Mouse (Mus musculus) Muller cell, postnatal 12 days (primary cell): ENCODE measurements around the gene Dennd6b.
A peak's percentile ranks its signal among the peaks of the same experiment; 100 is the strongest.

Source experiments
- DNase-seq: peaks from one replicate; pipeline ENCODE4 v3.0.0-alpha.2; 2015; ENCODE audit errors: inconsistent ontology term

Gene Dennd6b

DNA sequence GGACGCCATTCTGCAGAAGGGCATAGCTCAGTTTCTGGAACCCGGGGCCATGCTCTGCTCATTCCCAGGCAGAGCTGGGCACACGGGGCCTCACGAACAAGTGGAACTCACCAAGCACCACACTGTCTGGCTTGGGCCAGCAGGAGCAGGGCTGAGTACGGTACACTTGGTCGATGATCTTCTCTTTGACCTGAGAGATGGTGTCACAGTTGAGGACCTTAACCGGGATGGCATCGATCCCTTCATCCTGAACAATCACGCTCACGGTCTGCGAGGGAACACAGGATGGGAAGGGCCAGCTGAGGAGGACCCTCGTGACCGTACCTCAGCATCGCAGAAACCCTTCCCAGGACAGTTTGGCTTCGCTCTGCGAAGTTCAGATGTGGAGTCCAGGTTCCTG is 37.8 kb downstream of the Dennd6b start:
- no peak for DNase-seq

DNA sequence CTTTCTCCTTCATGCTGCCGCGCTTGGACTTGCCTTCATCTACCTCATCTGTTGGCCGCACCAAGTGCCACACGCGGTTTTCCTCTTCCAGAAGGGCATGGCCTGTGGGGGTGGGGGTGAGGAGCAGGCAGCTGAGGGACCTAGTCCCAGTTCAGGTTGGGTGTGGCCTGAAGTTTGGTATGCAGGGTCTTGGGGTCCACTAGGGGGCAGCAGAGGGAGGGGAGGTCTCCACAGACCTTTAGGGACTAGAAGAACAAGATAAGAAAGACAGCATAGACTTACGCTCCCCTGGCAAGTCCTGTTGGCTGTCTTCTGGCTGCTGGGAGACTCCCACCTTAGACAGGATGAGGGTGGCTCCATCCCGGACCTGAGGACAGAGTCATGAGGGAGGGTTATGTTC is 38.3 kb downstream of the Dennd6b start:
- DNase-seq = peak; percentile 72

DNA sequence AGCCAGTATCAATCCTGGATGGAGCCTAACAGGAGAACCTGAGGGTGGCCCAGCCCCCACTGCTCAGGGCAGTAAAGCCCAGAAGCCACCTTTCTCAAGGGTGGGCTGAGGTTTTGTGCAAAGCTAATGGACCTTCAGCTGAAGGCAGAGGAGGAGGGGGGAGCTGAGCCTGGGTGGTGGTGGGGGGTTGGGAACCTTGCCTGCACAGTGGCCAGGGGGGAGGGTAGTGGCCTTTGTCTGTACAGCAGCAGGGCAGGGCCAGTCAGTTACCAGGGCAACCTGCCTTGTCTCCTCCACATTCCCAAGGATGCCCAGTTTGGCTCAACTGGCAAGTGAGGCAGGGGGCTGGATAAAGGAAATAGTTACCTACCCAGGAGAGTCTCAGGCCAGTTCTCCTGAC is 44.0 kb downstream of the Dennd6b start:
- DNase-seq = no peak

DNA sequence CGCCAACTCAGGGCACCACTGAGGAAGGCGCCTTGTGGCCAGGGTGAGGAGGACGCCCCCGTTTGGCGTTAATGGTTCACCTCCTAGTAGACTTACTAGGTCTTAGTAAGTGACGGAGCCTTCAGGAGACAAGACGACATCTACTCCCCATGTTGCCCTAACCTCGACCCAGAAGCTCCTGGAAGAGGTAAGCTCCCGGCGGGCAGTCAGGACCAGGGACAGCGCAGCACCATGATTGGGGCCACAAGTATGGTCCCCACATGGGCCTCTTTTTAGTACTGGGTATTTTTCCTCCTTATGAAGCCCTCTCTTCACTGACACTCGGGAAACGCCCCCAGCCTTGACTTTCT is 46.3 kb downstream of the Dennd6b start:
- DNase-seq = peak; percentile 68

DNA sequence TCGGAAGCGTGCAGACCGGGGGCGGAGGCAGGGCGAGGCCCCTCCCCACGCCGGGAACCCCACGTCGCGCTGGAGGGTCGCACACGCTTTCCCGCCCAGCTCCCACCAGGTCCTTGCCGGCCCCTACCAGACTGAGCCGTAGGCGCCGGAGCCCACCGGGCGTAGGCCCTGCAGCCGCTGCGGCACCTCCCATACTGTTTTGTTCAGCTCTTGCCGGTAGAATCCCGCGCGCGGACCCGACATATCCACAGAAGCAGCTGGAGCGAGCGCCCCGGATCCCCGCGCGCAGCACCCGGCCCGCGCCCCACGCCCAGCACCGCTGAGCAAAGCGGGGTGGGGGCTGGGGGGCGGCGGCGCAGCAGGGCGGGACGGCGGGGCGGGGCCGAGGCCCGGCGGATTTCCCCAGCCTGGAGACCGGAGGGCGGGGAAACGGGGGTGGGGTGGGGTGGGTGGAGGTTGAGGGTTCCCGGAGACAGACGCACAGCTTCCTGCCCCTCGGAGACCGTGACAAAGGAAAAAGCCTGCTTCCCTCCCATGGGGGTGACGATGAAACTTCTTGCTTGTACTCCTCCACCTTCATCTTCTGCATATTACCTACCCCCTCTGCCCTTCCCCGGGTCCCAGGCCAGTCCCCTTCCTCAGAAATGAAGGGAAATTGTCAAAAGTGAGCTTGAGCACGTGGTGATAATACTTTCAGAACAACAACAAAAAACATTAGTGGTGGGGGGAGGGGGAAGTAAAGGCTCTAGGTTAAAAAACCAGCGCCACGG is 46.8 kb downstream of the Dennd6b start, which contains the start of gene Mapk11:
Mapk11 (minus strand) TSS at position 358 of the 770 bp plus-strand sequence.
- DNase-seq = no peak

DNA sequence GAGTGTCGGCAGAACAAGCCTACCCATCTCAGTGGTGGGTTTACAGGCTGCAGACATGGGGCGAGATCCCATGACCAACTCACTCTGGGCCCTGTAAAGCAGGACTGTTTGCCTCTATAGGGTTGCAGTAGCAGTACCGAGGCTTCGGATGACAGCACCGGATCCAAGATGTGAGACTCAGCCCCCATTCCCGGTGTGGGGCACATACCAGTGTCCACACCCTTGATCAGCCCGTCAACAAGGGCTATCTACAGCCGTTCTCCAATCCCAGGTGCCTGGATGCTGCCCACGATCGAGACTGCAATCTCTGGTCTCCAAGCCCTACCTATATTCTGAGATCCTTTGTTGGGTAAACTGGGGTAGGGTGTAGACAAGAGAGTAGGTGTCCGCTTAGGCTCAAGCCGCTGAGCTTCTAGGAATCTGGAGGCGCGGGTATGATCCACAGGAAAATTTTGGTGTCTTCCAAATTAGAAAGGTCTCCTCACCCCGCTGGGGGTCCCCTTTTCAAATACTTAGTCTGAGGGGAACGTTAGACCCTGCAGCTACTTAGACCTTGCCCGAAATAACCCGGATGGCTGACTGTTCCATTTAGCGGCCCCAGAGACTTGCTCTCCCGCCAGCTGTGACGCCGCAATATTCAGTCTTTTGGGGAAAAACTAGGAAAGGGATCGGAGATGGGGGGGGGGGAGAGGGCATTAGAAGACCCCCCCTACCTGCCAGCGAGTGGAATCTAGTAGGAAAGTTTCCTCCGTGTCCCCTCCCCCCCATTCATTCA is 47.6 kb downstream of the Dennd6b start:
- DNase-seq = no peak

DNA sequence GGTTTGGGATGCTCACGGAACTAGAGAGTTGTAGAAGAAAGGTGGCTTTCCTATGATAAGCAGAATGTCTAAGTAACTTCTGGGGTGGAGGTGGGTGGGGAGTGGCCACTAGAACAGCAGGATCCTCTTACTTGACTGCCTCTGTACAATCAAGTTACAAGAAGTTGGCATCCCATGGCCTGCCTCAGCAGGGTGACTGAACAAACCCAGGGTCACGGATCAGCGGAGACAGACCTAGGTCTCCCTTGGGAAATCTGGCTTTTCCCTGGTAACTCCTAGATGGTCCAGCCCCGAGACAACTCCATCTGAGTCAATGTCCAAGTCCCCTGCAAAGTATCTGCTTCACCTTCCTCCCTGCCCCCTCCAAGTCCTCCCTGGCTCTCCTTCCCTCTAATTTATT is 48.4 kb downstream of the Dennd6b start:
- DNase-seq = no peak

DNA sequence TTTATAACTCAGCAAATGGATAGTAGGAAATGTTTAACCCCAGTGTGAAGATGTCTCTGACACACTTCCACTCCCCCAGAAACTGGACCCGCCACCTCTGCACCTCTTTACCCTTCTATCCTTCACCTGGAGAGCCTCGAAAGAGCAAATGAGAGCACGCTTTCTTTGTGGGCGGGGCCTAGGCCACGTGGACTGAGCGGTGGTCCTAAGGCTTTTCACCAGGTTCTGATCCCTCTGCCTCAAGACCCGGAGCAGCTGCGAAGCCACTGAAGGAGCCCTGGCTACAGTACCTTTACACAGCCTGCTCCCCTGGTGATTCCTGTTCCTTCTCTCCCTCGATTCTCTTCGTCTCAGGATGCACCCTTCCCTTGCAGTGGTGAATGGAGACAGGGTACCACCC is 48.8 kb downstream of the Dennd6b start:
- DNase-seq = no peak

DNA sequence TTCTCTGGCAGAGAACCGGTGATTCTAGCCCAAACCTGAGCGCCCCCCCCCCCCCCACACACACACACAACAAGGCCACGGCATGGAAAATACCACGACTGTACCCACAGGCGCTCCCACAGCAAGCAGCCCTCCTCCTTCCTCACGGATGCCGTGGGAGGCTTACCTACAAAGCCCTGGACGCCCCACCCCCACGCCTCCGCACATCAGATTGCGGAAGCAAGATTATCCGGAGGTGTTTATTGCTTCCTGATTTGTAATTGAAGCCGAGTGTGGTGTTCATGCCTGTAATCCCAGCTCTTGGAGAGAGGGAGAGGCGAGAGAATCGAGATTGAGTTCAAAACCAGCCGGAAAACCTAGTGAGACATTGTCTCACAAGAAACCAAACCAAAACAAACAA is 49.3 kb downstream of the Dennd6b start:
- no peak for DNase-seq

DNA sequence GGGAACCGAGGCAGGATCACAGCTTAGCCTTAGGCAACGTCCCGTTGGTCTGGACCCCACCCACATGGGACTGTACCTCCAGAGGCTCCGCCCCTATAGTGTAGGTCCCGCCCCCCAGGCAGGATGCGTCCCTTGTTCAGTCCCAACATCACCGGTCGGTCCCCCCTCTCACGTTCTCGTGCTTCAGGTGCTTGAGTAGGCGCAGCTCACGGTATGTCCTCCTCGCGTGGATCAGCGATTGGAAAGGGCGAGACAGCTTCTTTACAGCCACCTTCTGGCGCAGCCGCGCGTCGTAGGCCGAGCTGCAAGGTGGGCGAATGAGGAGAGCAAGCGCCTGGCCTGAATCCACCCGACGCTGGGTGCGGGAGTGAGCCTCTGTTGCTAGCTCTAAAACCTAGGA is 49.8 kb downstream of the Dennd6b start:
- DNase-seq = peak; percentile 36

DNA sequence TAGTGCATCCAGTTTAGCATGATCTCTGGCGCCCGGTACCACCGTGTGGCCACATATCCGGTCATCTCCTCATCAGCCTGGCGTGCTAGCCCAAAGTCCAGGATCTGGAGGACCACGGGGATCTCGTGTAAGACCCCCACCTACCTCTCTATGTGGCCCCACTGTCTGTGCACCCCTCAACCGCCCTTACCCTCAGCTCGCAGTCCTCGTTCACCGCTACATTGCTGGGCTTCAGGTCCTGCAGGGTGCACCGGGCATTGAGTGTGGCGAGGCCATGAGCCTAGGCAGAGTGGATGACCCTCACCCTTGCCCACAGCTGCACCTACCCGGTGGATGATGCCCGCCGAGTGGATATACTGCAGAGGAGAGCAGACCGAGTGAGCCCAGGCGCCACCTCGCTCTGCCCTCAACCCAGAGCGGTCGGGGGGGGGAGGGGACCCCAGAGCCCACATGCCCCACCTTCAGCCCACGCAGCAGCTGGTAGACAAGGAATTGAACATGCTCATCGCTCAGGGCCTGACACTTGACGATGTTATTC is 50.4 kb downstream of the Dennd6b start:
- DNase-seq = no peak

DNA sequence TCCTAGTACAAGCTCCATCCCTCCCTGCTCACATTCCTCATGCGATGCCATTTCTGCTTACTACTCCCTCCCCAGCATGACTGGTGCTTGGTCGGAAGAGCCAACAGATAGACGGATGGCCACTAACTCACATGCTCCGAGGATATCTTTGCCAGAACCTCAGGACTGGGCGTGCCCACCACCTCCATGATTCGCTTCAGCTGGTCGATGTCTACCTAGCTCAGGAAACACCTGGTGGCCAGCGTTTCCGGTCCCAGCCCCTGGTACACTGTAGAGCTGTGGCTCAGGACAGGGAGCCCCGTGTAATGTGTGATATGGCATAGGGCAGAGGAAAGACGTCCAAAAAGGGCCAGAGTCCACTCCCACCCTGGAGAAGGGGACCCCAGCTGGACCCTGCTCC is 51.3 kb downstream of the Dennd6b start:
- no peak for DNase-seq

DNA sequence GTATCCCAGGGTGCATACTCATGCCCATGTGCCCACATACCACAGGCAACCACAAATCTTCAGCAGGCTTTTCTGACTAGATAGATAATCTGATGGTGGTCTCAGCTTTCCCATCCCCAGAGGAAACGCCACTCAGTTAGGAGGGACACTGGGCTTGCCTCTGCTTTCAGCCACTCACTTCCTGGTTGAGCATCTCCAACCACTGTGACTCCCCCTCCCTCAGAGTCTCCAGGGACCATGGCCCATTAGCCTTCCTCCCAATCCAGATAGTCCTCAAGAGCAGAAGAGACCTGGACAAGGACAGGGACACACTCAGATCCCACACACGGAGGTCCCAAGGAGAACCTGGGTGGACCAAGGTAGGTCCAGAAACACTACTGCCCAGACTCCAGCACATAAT is 53.2 kb downstream of the Dennd6b start:
- no peak for DNase-seq

DNA sequence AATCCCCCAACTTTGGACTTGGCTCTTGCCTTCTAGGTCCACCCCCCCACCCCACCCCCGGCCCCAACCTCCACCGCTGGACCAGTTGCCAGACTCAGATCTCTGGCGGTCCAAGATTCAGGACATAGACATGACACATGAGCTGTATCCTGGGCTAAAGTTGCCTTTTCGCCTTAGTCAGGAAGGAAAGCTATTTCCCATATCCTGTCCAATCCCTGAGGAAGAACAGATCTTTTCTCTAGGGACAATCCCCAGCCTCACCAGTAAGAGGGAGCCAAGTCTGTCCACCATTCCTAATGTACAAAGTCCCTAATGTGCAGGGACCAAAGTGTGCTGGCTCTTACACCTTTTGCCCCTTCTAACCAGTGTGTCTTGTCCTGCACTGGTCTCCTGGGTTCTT is 54.4 kb downstream of the Dennd6b start:
- no peak for DNase-seq

DNA sequence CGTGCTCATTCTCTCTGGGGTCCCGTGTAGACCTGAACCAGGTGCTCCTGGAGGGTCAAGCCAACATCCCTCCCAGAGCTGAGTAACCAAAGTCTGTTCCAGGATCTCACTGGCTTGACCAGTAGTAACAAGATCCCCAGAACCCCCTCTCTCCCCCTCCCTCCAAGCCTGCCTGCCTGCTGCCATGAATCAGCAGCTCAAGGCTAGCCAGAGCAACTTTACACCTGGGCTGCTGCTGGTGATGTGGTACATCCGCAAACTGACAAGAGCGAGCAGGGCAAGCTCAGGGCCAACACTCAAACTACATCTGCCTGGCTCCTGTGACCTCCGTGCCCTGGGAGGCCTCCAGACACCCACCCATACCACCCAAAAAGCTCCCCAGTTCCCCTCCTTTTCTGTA is 54.9 kb downstream of the Dennd6b start:
- no peak for DNase-seq

DNA sequence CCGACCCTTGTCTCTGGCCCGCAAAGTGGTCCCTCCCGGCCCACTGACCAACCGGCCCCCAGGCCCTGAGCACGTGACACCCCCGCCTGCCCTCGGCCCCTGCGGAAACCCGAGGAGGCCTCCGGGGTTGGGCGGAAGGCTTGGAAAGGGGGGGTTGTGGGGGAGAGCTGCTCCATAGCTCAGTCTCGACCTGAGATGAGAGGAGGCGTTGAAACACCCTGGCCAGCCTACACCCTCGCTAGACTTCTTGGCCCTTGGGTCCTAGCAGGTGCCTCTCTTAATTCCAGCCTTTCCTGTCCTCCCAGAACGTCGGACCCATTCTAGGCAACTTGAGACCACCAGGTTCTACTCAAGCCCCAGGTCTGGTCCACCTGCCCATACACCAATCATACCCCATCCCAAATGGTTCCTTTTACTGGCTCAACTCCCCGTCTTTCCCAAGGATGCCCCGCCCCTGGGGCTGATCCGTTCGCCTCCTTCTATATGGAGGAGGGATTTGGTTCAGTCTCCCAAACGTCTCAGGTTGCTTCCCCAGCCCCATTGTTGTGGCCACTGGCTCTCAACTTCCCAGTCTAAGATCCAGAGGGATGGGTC is 55.5 kb downstream of the Dennd6b start, which contains the start of gene Mapk12:
Mapk12 (minus strand) TSS at position 45 of the 594 bp plus-strand sequence.
- DNase-seq = peak; percentile 47

DNA sequence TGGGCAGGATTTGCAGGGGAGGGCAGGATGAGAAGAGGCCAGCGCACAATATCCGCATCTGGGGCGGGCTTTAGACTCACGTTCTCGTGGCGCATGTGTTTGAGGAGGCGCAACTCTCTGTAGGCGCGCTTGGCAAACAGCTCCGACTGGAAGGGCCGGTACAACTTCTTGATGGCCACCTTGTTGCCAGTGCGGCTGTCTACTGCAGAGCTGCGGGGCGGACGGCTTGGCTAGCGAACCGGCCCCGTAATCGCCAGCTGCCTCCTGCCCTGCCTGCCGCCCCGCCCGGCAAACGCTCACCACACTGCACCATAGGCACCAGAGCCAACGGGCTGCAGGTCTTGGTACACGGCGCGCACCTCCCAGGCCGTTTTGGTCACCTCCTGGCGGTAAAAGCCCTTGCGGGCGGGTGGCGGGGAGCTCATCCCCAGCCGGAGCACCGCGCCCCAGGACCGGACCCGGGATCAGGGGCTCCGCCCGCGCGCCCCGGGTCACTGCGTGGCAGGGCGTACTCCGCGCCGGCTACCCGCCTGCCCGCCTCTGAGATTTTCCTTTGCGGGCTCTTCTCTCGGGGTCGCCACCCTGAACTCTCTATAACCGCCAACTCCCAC is 56.1 kb downstream of the Dennd6b start:
- peak; percentile 39 for DNase-seq

DNA sequence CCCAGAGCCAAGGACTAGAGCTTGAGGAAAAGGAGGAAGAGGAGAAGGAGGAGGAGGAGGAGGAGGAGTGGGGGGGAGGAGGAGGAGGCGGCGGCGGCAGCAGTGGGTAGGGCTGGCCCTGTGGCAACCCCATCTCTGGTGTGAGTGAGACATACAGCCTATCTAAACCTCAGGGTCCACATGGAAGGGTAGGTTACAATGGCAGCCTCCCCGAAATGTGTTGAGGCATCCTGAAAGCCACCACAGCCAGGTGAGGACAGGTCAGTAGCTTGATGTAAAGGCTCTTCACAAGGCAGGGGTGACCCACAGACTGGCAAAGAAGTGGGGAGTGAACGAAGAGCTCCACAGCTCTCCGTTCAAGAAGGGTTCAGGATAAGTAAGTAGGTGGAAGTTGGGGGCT is 57.8 kb downstream of the Dennd6b start:
- no peak for DNase-seq

DNA sequence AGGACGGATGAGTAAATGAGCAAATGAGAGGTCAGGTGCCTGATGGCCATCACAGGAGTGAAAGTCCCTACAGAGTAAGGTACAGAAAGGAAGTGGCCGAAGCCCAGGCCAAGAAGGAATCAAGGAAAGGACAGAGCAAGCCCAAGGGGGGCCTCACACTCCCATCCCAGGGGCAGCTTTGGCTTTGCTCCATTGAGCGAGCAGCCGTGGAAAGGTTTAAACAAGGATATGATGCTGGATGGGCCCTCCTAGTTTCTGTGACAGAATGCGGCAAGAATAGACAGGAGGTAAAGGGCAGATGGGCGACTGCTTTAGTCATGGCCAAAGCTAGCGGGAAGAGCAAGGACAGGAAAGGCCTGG is 58.3 kb downstream of the Dennd6b start:
- DNase-seq = no peak

DNA sequence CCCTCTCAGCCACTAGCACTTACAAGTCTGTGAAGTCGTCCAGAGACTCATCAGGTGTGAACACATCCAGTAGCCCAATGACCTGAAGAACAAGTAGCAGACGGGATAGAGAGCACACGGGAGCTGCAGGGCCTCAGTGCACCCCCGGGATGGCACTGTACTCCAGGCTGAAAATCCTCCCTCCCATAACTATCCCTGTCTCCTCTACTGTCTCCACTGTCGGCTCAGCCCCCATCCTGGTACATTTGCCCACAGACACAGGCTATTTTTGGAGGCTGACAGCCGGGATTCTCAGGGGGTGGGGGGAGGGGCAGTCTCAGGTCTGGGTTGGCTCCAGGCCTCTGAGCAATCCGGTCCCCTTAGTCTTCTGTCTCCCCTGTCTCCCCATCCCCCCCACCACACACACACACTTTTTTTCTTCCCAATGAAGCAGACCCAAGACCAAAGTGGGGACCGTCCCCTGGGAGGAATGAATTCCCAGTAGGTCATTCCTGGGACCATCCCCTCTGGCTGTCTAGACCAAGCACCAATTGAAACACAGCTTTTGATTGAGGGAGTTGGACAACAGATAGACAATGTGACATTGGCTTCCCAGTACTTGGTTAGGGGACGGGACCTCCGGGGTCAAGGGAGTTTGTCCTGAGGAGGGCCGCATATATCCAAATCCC is 58.8 kb downstream of the Dennd6b start:
- no peak for DNase-seq

DNA sequence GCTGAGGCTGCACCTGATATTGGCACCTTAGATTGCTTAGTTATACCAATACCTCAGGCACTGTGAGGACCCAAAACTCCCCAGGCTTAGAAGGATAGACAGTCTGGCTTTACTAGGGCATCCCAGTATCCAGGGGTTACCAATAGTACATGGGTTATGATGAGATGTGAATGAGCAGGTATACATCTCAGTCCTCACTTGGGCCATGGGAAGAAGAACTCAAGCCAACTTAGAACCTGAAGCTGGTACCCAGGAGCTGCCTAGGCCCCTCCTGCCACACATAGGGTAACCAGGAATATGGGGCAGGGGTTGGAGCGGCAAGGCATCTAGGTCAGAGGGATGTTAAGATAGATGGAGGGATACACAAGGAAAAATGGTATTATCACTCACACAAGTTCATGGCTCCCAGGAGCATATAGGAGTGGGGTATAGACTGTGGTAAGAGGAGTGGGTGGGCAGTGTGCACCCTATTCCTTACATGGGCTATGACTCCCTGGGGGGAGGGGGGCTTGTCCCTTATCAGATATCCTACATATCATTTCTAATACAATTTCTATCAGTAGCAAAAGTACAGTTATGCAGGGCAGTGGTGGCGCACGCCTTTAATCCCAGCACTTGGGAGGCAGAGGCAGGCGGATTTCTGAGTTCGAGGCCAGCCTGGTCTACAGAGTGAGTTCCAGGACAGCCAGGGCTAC is 59.7 kb downstream of the Dennd6b start:
- DNase-seq = no peak
